Mouse (Mus musculus): ENCODE results near the gene Syce3.
A peak's percentile ranks its signal among the peaks of the same experiment; 100 is the strongest.
"Not testable (repeated sequence)": the region's sequence is repeated elsewhere in the genome, so short reads cannot be mapped to it uniquely, and the experiment has no call there.

Gene Syce3

DNA sequence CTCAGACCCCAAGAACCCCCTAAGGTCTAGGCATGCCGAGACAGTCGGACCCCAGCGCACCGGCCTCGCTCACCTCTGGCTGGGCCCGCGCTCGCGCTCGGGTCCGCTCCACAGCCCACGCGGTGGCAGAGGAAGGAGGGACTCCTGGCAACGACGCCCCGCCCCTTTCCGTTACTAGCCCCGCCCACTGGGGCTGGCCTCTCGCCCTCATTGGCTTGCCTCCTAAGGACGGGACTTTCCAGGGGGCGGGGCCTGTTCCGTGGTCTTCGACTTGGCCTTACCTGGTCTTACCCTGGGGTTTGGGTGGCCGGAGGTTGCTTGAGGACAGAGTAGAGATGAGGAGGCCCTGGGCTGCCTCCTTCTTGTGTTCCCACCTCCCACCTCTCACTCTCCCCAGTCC is at the start of gene Syce3:
Syce3 (minus strand) TSS at position 386 of the 400 bp plus-strand sequence.
- DNase-seq (ENCODE audit: low read depth, low spot score), result no peak

DNA sequence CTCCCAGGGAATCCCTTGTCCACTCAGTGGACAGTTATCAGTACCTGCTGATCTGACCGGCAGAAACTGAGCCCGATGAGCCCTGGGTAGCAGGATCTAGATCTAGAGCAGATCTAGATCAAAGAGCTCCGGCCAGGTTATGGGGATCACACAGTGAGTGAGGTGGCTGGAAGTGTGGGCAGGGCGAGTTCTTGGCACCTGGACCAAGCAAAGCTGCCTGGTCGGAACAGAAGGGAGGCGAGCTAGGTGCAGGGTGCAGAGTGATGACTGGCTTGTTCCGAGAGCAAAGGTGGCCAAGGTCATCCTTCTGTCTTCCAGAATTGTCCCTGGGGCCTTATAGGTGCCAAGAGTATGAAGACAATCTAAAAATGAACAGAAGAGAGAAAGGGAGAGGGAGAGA is 49.5 kb upstream of the Syce3 start:
- no peak for DNase-seq (ENCODE audit: low read depth, low spot score)

DNA sequence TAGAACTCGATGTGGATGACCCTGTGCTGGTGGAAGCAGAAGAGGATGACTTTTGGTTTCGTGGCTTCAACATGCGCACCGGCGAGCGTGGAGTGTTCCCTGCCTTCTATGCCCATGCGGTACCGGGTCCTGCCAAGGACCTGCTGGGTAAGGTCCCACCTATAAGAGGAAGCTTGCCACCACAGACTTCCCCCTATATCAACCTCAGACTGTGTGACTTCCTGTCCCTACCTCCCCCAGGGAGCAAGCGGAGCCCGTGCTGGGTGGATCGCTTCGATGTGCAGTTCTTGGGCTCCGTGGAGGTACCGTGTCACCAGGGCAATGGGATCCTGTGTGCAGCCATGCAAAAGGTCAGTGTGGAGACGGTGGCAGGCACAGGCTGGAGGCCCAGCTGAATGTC is 48.6 kb upstream of the Syce3 start:
- DNase-seq (ENCODE audit: low read depth, low spot score), result no peak

DNA sequence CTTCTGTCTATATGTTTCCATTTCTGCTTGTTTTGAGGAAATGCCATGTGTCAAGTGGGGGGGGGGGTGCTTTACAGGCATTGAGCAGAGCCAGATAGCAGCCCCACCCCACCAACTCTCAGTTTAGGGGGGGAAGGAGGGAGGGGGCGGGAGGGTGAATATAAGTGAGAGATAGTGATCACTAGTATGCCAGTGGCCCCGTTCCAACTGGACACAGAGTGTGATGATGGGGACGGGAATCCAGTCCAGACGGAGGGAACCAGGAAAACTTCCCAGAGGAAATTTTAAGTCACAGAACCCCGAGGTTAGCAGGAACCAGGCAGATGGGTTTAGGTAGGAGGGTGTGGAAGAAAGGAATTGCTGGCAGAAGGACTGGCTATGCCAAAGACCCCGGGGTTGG is 45.3 kb upstream of the Syce3 start:
- no peak for DNase-seq (ENCODE audit: low read depth, low spot score)

DNA sequence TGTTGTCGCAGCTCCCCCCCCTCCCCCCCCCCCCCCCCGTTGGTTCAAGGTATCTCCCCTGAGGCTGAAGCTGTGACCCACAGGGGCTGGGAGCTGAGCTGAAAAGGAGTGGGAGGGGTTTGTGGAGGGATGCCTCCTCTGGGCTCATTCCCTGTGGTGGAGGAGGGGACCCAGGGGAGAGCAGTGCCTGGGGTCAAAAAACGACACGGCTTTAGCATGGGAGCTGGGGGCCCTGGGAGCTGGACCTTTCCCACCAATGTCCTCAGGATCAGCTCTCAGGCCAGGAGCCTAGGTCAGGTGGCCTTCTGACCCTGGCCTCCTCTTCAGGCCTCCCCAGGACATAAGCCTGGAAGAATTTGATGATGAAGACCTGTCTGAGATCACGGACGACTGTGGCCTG is 44.6 kb upstream of the Syce3 start:
- DNase-seq (ENCODE audit: low read depth, low spot score), result no peak

DNA sequence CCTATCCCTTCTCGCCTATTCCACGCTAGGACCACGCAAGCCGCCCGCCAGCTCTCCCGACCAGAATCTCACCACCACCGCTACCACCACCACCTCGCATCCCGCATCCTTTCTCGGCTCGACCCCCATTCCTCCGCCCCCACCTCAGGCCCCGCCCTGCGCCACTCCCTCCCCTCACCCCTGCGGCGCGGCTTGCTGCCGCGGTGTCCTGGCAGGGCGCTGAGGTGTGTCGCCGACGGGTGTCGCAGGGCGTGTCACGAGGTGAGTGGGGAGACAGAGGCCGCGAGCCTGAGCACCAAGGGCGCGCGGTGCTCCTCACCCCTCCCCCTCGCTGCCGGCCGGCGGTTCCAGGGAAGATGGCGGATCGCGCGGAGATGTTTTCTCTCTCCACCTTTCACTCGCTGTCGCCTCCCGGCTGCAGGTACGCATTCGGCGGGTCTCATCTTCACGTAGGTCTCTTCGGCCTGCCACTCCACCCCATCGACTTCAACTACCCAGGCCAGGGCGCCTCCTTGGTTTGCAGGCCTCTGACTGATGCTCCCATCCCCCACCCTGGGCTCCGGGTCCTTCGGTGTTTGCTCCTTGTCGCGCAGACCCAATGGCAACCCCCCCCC is 43.7 kb upstream of the Syce3 start, which contains the start of gene Mapk8ip2:
Mapk8ip2 (plus strand) TSS at position 49 of the 614 bp plus-strand sequence.
- DNase-seq (ENCODE audit: low read depth, low spot score), result no peak

DNA sequence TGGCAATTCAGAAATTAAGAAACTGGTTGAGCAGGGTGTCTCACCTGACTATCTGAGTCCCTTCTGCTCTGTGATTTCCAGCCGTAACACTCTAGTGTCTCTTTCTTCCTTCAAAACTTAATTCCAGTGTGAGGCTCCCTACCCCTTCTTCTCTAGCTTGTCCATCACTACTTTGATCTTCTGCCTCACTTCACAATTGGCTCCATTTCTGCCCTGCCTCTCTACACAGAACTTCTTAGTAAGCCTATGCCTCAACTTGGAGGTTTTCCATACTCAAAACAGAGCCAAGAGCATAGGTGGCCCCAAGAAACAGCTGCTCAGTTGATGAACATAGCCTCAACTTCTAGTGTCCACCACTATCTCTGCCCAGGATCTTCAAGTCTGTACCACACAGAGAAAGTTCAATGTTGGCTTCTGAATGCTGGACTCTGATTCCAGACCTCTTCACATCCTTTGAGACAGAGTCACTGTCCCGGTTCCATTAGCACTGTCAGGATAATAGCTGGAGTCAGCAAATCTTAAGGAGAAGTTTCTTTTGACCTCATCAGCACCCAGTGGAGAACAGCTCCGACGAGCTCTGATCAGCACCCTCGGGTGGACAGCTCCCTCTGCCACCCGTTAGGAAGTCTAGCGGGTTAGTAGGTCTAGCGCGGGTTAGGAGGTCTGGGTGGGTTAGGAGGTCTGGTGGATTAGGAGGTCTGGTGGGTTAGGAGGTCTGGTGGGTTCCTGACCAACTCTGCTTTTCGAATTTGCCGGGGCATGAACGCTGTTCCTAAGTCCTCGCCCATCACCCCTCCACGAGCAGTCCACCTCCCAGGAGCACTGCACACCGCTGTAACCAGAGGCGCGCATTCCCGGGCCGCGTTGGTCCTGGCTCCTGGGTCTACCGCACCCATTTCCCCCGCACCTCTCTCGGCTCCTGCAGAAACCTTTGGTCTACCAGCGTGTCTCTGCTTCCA is 42.9 kb upstream of the Syce3 start:
- no peak for DNase-seq (ENCODE audit: low read depth, low spot score)

DNA sequence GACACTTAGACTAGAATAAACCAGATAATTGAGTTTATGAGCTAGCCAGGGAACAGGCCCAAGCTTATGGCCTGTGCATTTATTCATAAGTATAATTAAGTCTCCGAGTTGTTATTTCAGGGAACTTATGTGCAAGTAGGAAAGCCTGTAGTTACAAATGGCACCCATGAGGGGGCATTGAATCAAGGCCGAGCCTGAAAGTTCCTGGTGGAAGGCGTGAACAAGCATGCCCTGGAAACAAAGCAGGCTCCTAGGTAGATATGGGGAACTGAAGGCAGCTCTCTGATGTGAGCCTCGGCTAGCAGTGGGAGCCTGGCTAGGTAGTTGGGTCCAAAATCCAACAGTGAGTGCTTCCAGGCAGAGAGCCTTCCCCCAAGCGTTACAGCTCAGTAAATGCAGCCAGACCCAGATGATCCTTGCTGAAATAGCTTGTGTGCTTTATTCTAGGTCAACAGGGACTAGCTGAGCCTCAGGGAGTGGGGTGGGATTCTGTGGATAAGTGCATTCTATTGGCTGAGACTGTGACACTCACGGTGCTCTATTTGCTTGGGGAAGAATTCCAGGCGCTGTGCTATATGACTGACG is 32.3 kb upstream of the Syce3 start:
- no peak for DNase-seq (ENCODE audit: low read depth, low spot score)

DNA sequence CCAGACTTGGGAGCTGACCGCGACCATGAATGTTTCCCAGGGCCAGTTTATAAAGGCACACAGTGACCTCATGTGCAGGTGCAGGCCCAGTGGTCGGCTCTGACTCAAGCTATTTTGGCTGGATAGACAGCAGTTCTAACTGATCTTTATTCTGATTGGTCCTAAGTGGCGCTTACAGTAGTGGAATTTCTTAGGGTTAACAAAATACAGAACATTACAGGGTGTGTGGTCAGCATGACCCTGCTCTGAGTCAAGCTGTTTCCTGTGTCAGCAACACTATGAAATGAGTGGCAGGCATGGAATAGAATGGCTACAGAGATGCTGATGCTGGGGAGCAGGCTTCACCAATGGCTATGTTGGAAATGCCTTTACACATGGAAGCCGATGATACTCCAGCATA is 25.6 kb upstream of the Syce3 start:
- no peak for DNase-seq (ENCODE audit: low read depth, low spot score)

DNA sequence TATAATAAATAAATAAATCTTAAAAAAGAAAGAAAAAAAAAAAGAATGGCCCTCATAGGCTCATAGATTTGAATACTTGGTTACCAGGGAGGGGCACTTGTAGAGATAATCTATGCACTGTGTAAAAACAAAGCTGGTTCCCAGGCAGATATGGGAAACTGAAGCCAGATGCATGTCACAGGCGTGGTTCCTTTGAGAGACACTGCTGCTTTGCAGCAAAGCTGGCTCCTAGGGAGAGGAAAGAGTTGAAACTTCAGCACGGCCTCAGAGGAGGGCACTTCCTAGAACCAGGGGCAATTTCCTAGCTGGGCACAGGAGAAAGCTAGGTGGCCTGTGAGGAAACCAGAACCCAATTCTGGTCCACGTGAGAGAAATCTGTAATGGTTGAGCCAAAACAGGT is 23.8 kb upstream of the Syce3 start:
- DNase-seq (ENCODE audit: low read depth, low spot score), result no peak

DNA sequence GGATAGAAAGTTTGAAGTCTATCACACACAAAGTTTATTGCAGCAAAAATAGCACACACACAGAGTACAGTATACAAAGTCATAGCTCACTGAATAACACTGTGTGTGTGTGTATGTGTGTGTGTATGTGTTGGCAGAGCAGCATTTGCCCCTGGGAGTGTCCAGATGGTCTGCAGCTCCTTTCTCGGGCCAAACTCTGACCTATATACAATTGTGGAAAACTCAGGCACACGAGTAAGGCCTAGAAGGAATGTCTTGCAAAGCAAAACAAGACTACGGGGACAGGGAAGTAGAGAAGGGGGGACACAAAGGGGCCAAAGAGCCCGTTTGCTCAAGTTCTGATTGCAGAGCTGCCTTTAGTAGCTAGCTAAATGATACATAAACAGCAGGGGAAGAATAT is 22.6 kb upstream of the Syce3 start:
- DNase-seq (ENCODE audit: low read depth, low spot score), result no peak

DNA sequence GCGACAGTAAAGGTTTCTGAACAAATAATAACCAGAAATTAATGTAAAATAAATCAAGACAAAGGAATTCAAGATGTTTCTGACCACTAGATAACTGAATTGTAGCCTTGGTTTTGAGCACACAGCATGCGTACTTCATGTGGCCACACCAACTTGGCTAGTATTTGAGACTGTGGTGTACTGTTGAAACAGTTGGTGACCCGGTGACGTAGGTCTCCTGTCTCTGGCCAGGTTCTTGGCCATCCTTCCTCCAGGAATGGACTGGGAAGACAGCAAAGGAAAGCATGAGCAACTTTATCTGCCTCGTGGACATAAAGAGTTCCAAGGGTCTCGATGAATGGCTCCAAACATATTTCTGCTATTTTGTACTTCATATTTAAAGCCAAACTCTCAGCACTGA is 21.5 kb upstream of the Syce3 start:
- no peak for DNase-seq (ENCODE audit: low read depth, low spot score)

DNA sequence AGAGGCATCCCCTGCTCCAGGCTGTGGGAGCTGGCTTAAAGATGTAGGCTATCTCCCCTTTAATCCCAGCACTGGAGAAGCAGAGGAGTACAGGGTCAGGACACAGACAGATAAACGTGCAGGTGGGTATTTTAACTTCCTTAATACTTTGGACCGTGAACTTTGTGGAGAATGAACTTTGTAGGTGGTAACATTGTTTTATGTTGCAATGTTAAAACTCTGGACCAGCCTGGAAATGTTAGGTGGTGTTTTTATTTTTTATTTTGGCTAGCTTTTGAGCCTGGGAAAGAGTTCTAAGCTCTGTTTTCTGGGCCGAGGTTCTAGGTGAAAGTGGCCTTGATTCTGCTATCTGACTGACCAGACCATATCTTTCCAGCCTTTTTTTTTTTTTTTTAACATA is 21.0 kb upstream of the Syce3 start:
- no peak for DNase-seq (ENCODE audit: low read depth, low spot score)

DNA sequence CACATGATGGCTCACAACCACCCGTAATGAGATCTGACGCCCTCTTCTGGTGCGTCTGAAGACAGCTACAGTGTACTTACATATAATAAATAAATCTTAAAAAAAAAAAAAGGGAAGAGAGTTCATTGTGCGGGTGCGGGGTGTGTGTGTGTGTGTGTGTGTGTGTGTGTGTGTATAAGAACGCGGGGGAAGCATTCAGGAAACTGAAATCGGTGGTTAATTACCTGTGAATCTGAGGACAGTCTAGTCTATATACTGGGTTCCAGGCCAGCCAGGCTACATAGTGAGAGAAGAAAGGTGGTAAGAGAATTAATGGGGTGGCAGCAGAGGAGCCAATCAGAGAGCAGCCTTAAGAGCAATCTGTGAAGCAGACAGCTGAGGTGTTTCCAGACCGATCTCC is 20.5 kb upstream of the Syce3 start:
- DNase-seq (ENCODE audit: low read depth, low spot score), result not testable (repeated sequence)

DNA sequence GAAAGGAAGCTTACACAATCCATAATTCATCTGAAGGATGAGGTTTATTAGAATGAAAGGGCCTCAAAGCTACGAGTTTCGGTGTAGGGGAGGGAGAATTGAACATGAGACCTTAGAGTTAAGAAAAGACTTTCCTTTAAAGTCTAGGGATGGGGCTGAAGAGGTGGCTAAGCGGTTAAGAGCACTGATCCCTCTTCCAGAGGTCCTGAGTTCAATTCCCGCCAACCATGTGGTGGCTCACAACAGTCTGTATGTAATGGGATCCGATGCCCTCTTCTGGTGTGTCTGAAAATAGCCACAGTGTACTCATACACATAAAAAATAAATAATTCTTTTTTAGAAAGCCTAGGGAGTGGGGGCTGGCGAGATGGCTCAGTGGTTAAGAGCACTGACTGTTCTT is 20.0 kb upstream of the Syce3 start:
- DNase-seq (ENCODE audit: low read depth, low spot score), result no peak

DNA sequence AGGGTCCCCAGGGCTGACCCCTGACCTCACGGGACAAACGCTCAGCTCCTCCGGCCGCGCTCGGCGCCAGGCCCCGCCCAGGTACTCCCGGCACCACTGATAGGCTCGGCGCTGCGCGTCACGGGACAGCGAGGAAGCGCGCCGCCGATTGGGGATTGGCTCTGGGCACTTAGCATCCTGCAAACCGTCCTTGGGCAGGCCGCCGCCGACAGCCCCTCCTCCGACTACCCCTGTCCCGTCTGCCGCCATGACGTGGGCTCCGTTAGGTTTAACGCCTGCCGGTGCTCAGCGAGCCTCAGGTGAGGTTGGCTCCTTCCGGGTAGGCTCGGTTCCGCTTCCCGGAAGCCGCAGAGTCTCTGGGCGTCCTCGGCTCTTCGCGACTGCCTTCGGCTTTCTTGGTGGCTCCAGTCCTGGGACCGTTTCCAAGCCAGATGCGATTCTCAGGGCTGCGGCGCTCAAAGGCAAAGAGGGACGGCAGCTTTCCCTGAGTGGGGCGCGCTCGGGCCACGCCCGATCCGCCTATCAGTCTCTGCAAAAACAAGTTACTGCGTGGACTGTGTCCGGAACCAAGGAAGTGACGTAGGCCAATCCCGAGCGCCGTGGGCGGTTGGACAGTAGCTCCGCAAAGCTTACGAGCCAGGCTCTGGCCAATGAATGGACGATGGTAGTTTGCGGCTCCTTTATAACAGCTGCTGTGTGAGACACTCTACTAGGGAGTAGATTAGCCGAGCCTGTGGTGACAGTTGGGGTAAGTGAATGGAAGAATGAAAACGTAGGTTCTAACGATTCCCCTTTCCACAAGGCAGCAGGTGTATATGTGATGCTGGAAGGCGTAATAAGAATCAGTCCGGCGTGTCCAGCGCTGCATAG is 19.3 kb upstream of the Syce3 start, which contains the start of the genes C730034F03Rik, Gm44502 and Chkb:
C730034F03Rik (plus strand) TSS at position 238 of the 870 bp plus-strand sequence.
Gm44502 (minus strand) TSS at position 345 of the 870 bp plus-strand sequence.
Chkb (minus strand) TSS at position 557 of the 870 bp plus-strand sequence.
- peak; percentile 94 for DNase-seq (ENCODE audit: low read depth, low spot score)

DNA sequence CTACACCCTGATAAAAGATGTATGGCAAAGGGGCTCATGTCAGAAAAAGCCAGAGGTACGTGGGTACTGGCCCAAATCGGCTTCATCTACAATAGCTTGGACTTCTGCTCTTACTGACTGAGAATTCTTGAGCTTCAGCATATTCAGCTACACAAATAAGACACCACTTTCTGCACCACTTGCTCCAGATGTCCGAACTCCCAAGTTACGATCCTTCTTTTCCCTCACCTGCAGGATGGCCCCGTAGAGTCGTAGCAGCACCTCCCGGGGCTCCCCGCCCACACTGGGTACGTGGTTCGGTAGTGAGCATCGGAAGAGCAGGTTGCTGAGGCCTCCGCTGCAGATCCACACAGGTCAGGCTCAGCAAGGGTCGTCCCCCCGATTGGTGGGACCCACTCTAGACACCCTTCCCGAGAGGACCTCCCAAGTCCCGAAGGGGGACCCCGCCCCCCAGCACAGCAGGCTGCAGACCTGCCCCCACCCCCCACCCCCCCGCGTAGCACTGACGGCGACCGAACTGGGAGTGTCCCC is 18.6 kb upstream of the Syce3 start:
- no peak for DNase-seq (ENCODE audit: low read depth, low spot score)

DNA sequence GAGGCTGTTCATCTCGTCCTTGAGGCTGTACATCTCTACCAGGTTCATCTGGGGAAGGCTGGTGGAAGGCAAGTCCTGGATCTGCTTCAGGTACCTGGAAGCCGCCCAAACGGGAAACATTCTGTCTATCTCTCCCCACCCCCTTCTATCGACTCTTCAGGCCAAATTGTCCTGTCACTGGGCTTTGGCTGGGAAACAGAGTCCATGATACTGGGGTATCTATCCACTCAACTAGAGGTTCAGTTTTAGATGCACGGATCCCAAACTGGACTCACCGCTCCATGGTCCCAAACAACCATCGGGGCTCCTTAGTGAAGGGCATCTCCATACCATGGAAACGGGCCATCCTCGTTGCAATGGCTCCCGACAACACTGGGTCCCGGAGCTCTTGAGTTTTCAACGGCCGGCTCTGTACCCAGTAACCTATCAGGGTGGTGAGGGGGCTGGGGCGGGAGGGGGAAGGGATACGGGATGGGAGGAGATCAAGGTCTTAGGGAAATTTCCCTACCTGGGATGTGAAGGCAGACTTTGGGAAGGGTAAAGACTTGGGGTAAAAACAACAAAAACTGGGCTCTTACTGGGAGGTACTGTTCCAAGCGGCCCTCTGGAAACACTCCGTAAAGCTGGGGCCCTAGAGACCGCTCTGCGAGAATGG is 18.0 kb upstream of the Syce3 start:
- no peak for DNase-seq (ENCODE audit: low read depth, low spot score)

DNA sequence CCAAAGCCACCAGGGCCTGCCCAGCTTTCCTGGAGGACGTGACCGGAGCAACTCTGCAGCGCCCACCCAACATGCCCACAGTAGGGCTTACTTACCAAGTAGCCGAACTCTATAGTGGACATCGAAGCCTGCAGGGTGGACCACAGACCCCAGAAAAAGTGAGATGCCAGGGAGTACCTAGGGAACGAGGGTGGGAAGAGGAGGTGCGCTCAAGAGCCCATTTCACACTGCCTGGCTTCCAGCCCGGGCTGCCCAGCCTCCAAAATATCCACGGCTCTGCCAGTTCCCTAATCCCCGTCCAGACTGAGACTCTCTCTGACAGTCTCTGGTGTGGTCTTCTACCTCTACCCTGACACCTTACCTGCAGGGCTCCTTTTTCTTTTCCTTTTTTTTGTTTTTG is 16.4 kb upstream of the Syce3 start:
- no peak for DNase-seq (ENCODE audit: low read depth, low spot score)

DNA sequence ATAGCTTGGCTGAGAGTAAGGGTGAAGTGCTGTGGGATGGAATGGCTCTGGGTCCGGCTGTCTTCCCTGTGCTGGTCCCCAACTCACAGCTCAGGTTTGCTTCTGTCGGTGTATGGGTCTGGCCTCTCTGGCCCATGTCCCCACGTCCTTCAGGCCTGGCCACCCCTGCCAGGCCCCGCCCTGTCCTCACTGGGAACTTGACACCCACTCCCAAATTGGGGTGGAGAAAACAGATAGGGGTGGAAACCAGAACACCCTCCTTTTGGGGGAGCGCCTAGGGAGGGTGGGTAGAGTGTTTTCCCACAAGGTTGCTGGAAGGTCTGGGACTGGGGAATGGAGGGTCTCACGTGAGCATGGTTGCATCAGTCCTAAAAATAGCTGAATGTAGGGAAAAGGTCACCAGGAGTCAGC is 15.4 kb upstream of the Syce3 start, which contains the start of gene Cpt1b:
Cpt1b (minus strand) TSS at position 153 of the 411 bp plus-strand sequence.
- DNase-seq (ENCODE audit: low read depth, low spot score), result peak; percentile 89

Data from skeletal muscle tissue, adult 2 months (tissue).